Mouse (Mus musculus): Measurements from ENCODE around the gene Cpox. TPM values are rescaled to one million over a fixed set of nuclear protein-coding genes. Genes with fewer than 3 reads are reported as not detected.
"Not testable (repeated sequence)": the region's sequence is repeated elsewhere in the genome, so short reads cannot be mapped to it uniquely, and the experiment has no call there.

Cpox gene
- total RNA-seq, 2 experiments from 2014 or later: 27.7 to 28.9 TPM

- DNase-seq (ENCODE audit: extremely low spot score in 1 of 2, low spot score in 2 of 2); intact Hi-C loops (cut with DNase I): not testable (repeated sequence)
Observed at GRCm38 (mm10) chr16:58665137-58665536, 5.0 kb upstream of the Cpox start.

GRCm38 (mm10) chr16:58666681-58667080 is 3.4 kb upstream of the Cpox start:
- intact Hi-C loops (cut with DNase I); DNase-seq (ENCODE audit: extremely low spot score in 1 of 2, low spot score in 2 of 2): not testable (repeated sequence)

GRCm38 (mm10) chr16:58668586-58668985 is 1.5 kb upstream of the Cpox start:
- intact Hi-C loops (cut with DNase I): no loop called here
- no peak for DNase-seq (ENCODE audit: extremely low spot score in 1 of 2, low spot score in 2 of 2)

- DNase-seq (ENCODE audit: extremely low spot score in 1 of 2, low spot score in 2 of 2): no peak
- intact Hi-C loops (cut with DNase I): no loop called here
Observed at GRCm38 (mm10) chr16:58669264-58669663, 828 bp upstream of the Cpox start.

GRCm38 (mm10) chr16:58670643-58671042 is 551 bp downstream of the Cpox start:
- no peak for DNase-seq (ENCODE audit: extremely low spot score in 1 of 2, low spot score in 2 of 2)
- intact Hi-C loops (cut with DNase I): loop anchor here (10.0 kb wide), 1 partner anchor 734 kb away; the partner anchor contains the start of gene Gabrr3

- intact Hi-C loops (cut with DNase I): loop anchor here (10.0 kb wide), 1 partner anchor 733 kb away; the partner anchor contains the start of gene Gabrr3
- DNase-seq (ENCODE audit: extremely low spot score in 1 of 2, low spot score in 2 of 2): no peak
Observed at GRCm38 (mm10) chr16:58671212-58671985, 1.3 kb downstream of the Cpox start.

- intact Hi-C loops (cut with DNase I): loop anchor here (10.0 kb wide), 1 partner anchor 732 kb away; the partner anchor contains the start of gene Gabrr3
Observed at GRCm38 (mm10) chr16:58672396-58672795, 2.3 kb downstream of the Cpox start.

GRCm38 (mm10) chr16:58673811-58674410 is 3.8 kb downstream of the Cpox start:
- intact Hi-C loops (cut with DNase I): loop anchor here (10.0 kb wide), 1 partner anchor 731 kb away; the partner anchor contains the start of gene Gabrr3

More at GRCm38 (mm10) chr16:58672396-58672795, 2.3 kb downstream of the Cpox start:
- no peak for DNase-seq (ENCODE audit: extremely low spot score in 1 of 2, low spot score in 2 of 2)

GRCm38 (mm10) chr16:58675256-58675655 is 5.2 kb downstream of the Cpox start:
- intact Hi-C loops (cut with DNase I): loop anchor here (10.0 kb wide), 1 partner anchor 730 kb away; the partner anchor contains the start of gene Gabrr3
- DNase-seq (ENCODE audit: extremely low spot score in 1 of 2, low spot score in 2 of 2): no peak

More at GRCm38 (mm10) chr16:58673811-58674410, 3.8 kb downstream of the Cpox start:
- no peak for DNase-seq (ENCODE audit: extremely low spot score in 1 of 2, low spot score in 2 of 2)

- intact Hi-C loops (cut with DNase I): loop anchor here (10.0 kb wide), 1 partner anchor 729 kb away; the partner anchor contains the start of gene Gabrr3
- no peak for DNase-seq (ENCODE audit: extremely low spot score in 1 of 2, low spot score in 2 of 2)
Observed at GRCm38 (mm10) chr16:58676156-58676555, 6.1 kb downstream of the Cpox start.

- no peak for DNase-seq (ENCODE audit: extremely low spot score in 1 of 2, low spot score in 2 of 2)
- intact Hi-C loops (cut with DNase I): loop anchor here (10.0 kb wide), 1 partner anchor 728 kb away; the partner anchor contains the start of gene Gabrr3
Observed at GRCm38 (mm10) chr16:58676633-58677032, 6.5 kb downstream of the Cpox start.

GRCm38 (mm10) chr16:58677491-58677890 is 7.4 kb downstream of the Cpox start:
- intact Hi-C loops (cut with DNase I): loop anchor here (10.0 kb wide), 1 partner anchor 727 kb away; the partner anchor contains the start of gene Gabrr3
- no peak for DNase-seq (ENCODE audit: extremely low spot score in 1 of 2, low spot score in 2 of 2)

- DNase-seq (ENCODE audit: extremely low spot score in 1 of 2, low spot score in 2 of 2): no peak
- intact Hi-C loops (cut with DNase I): loop anchor here (2.0 to 10.0 kb wide), 2 partner anchors 50 to 726 kb away; partner anchors contain the start of gene Gabrr3
Observed at GRCm38 (mm10) chr16:58678660-58679059, 8.6 kb downstream of the Cpox start.

- DNase-seq (ENCODE audit: extremely low spot score in 1 of 2, low spot score in 2 of 2): no peak
- intact Hi-C loops (cut with DNase I): no loop called here
Observed at GRCm38 (mm10) chr16:58682046-58682445, 12.0 kb downstream of the Cpox start.

- intact Hi-C loops (cut with DNase I): no loop called here
Observed at GRCm38 (mm10) chr16:58682870-58683269, 12.8 kb downstream of the Cpox start.

GRCm38 (mm10) chr16:58683911-58684310 is 13.8 kb downstream of the Cpox start:
- intact Hi-C loops (cut with DNase I): no loop called here
- DNase-seq (ENCODE audit: extremely low spot score in 1 of 2, low spot score in 2 of 2): no peak

More at GRCm38 (mm10) chr16:58682870-58683269, 12.8 kb downstream of the Cpox start:
- DNase-seq (ENCODE audit: extremely low spot score in 1 of 2, low spot score in 2 of 2): no peak

GRCm38 (mm10) chr16:58684537-58684936 is 14.4 kb downstream of the Cpox start:
- DNase-seq (ENCODE audit: extremely low spot score in 1 of 2, low spot score in 2 of 2): no peak

GRCm38 (mm10) chr16:58685548-58686537 is 15.8 kb downstream of the Cpox start:
- intact Hi-C loops (cut with DNase I): no loop called here
- no peak for DNase-seq (ENCODE audit: extremely low spot score in 1 of 2, low spot score in 2 of 2)

More at GRCm38 (mm10) chr16:58684537-58684936, 14.4 kb downstream of the Cpox start:
- intact Hi-C loops (cut with DNase I): no loop called here
